Mouse (Mus musculus) heart, embryonic 14.5 days (tissue): ENCODE results near the gene Plk1. TPM values are rescaled to one million over a fixed set of nuclear protein-coding genes. Genes with fewer than 3 reads are reported as not detected.
A peak's percentile ranks its signal among the peaks of the same experiment; 100 is the strongest.

ENCODE experiments used
- ATAC-seq: fragments of 200-750 bp; cut with Nextera tagmentation; 2 replicates; pipeline ENCODE4 v1.8.0; 2017; ENCODE audit warnings: low read depth, moderate TSS enrichment; ENCODE audit not compliant: insufficient number of reproducible peaks, insufficient read depth, low FRiP score
- H3K27ac ChIP-seq, 2 experiments: fragments of 200-500 bp in 1 of 2; fragments of 300-500 bp in 1 of 2; sonication (generic) in 1 of 2; replicated peaks in 1 of 2; 2 replicates each; pipeline ENCODE4 v1.5.1; 2012 to 2014; ENCODE audit warnings: low read depth in 2 of 2, low read length in 2 of 2, control low read depth in 1 of 2, mild to moderate bottlenecking in 1 of 2, mixed read lengths in 1 of 2; ENCODE audit not compliant: control insufficient read depth in 1 of 2, insufficient read depth in 1 of 2
- H3K27me3 ChIP-seq: fragments of 300-500 bp; sonication (generic); 2 replicates; pipeline ENCODE4 v1.6.1; 2014; ENCODE audit warnings: mild to moderate bottlenecking, low read length, control low read depth; ENCODE audit not compliant: control insufficient read depth, insufficient read depth
- H3K36me3 ChIP-seq: fragments of 300-500 bp; sonication (generic); 2 replicates; pipeline ENCODE4 v1.6.1; 2014; ENCODE audit warnings: mild to moderate bottlenecking, control low read depth, low read length, mixed read lengths; ENCODE audit not compliant: control insufficient read depth, insufficient read depth
- H3K4me1 ChIP-seq, 2 experiments: fragments of 200-500 bp in 1 of 2; fragments of 300-500 bp in 1 of 2; sonication (generic) in 1 of 2; 2 replicates each; pipeline ENCODE4 v1.6.1; 2012 to 2014; ENCODE audit warnings: low read length in 2 of 2, control low read depth in 1 of 2, mixed read lengths in 1 of 2; ENCODE audit not compliant: control insufficient read depth in 2 of 2, insufficient read depth in 2 of 2
- H3K4me2 ChIP-seq: fragments of 300-500 bp; sonication (generic); 2 replicates; pipeline ENCODE4 v1.6.1; 2014; ENCODE audit warnings: mild to moderate bottlenecking, low read length
- H3K4me3 ChIP-seq, 2 experiments: fragments of 200-500 bp in 1 of 2; fragments of 300-500 bp in 1 of 2; sonication (generic) in 1 of 2; 2 replicates each; pipeline ENCODE4 v1.5.1; 2012 to 2014; ENCODE audit warnings: low read length in 2 of 2, mild to moderate bottlenecking in 2 of 2, control low read depth in 1 of 2, low read depth in 1 of 2, moderate library complexity in 1 of 2; ENCODE audit not compliant: control insufficient read depth in 1 of 2, insufficient read depth in 1 of 2
- H3K9ac ChIP-seq: fragments of 300-500 bp; sonication (generic); 2 replicates; pipeline ENCODE4 v1.6.1; 2014; ENCODE audit warnings: mild to moderate bottlenecking, low read length
- H3K9me3 ChIP-seq: fragments of 300-500 bp; sonication (generic); 2 replicates; pipeline ENCODE4 v1.6.1; 2016; ENCODE audit warnings: low read length, control low read depth; ENCODE audit not compliant: control insufficient read depth
- WGBS: fragments of 180-500 bp; shearing (Covaris S2); extraction: QIAGEN DNeasy Blood & Tissue Kit; methylation state at CpG from one replicate; pipeline ENCODE4 v1.1.7; 2014; 5-methylcytosine and 5-hydroxymethylcytosine counted together
- polyA plus RNA-seq: library from polyadenylated mRNA; unstranded; fragments of >200 nt; fragmentation: Nextera tagmentation; extraction: Ambion mirVana; gene quantifications from 2 replicates; pipeline ENCODE4 v1.2.1, GENCODE M21; 2014

Plk1 gene
- polyA plus RNA-seq, 1 experiment from 2014 or later: 64.1 TPM

- 0 out of 2 replicates have a peak, but pooled peaks cover 4% of the 10 kb centered on the region for H3K9me3 ChIP-seq
- no peaks in the 10 kb centered on the region for H3K36me3 ChIP-seq
- no peaks in the 10 kb centered on the region for H3K27me3 ChIP-seq
- no peak overlapping the region for H3K4me2 ChIP-seq
- H3K4me3 ChIP-seq: no peak overlapping the region
- no peak for ATAC-seq
- H3K4me1 ChIP-seq: no peaks in the 10 kb centered on the region
- H3K27ac ChIP-seq: no peak overlapping the region
- H3K9ac ChIP-seq: no peak overlapping the region
Observed at GRCm38 (mm10) chr7:122193919-122194318, 34.7 kb downstream of the Plk1 start.

DNA sequence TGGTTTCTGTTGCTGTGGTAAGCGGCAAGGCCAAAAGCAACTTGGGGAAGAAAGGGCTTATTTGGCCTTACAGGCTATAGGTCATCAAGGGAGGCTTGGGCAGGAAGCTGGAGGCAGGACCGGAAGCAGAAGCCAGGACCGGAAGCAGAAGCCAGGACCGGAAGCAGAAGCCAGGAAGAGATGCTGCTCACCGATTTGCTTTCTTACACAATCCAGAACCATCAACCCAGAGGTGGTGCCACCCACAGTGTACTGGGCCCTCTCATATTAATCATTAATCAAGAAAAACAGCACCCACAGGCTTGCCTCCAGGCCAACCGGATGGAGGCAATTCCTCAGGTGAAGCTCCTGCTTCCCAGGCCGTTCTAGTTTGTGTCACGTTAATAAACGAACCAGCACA is 37.5 kb downstream of the Plk1 start:
- Histone ChIP-seq H3K36me3 (no peaks in the 10 kb centered on the region), H3K9ac (no peak overlapping the region), H3K9me3 (0 out of 2 replicates have a peak, but pooled peaks cover 4% of the 10 kb centered on the region), H3K4me2 (no peak overlapping the region), H3K27ac (no peak overlapping the region), H3K27me3 (no peaks in the 10 kb centered on the region), H3K4me1 (no peaks in the 10 kb centered on the region; a peak in 1 of 4 replicates), H3K4me3 (no peak overlapping the region)
- WGBS: 75% methylated on average over 9 of the region's 9 CpGs
- no peak for ATAC-seq

DNA sequence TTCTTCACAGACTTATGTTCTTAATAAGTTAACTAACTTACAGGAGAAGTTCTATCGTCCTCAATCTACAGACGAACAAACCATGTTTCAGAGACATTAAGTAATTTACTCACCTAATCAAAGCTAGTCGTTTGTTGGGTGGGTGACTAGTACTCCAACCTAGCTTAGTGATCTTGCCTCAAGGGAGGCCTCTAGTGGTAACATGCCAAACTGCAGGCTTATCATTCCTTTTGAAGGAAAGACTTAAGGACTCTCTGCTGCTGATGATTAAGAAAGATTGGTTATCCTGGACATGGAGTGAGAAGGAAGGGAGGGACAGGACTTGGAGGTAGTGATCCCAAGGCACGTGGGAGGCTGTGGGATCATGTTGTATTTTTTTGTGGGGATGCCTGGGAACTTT is 38.1 kb downstream of the Plk1 start:
- no peak for ATAC-seq
- H3K36me3 ChIP-seq: no peaks in the 10 kb centered on the region
- no peak overlapping the region for H3K4me2 ChIP-seq
- no peak overlapping the region for H3K9ac ChIP-seq
- H3K4me3 ChIP-seq: no peak overlapping the region
- no peaks in the 10 kb centered on the region for H3K27me3 ChIP-seq
- 35% methylated on average over 4 of the region's 4 CpGs for WGBS
- H3K9me3 ChIP-seq: 0 out of 2 replicates have a peak, but pooled peaks cover 4% of the 10 kb centered on the region
- no peak overlapping the region for H3K27ac ChIP-seq
- H3K4me1 ChIP-seq: no peaks in the 10 kb centered on the region; a peak in 1 of 4 replicates

GRCm38 (mm10) chr7:122199296-122199695 is 40.1 kb downstream of the Plk1 start:
- Histone ChIP-seq H3K4me2 (no peak overlapping the region), H3K4me1 (no peaks in the 10 kb centered on the region; a peak in 2 of 4 replicates)
- ATAC-seq: no peak

DNA sequence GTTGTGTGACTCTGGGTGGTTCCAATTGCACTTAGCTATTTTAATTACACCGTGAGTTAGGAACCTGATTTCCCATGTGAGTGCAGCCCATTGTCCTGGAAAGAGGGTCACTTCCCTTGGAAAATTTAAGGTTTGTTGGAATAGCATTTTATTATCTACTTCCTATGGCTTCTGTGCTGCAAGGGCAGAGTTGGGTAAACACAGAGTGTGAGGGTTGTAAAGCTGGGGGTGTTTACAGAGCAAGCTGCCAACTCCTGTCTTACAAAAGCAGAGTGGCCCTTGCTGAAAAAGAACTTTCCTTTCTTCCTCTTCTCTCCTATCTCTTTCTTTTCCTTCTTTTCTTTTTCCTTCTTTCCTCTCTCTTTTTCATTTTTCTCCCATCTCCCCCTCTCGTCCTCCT is 44.7 kb downstream of the Plk1 start:
- Histone ChIP-seq H3K4me1 (peaks cover 0 to 2% of the 10 kb centered on the region in 2 experiments; a peak in 2 of 4 replicates), H3K27me3 (no peaks in the 10 kb centered on the region), H3K4me2 (no peak overlapping the region), H3K4me3 (no peak overlapping the region), H3K36me3 (no peaks in the 10 kb centered on the region), H3K9me3 (no peaks in the 10 kb centered on the region), H3K27ac (peak overlapping the region; percentile 57 to 81; a peak in 3 of 4 replicates), H3K9ac (no peak overlapping the region)
- ATAC-seq: no peak
- 45% methylated on average over 2 of the region's 2 CpGs for WGBS

More at GRCm38 (mm10) chr7:122199296-122199695, 40.1 kb downstream of the Plk1 start:
- WGBS: 19% methylated on average over 5 of the region's 5 CpGs
- Histone ChIP-seq H3K27ac (no peak overlapping the region), H3K9ac (no peak overlapping the region), H3K4me3 (no peak overlapping the region), H3K9me3 (no peaks in the 10 kb centered on the region), H3K36me3 (no peaks in the 10 kb centered on the region), H3K27me3 (no peaks in the 10 kb centered on the region)

- ATAC-seq: no peak
- Histone ChIP-seq H3K9ac (no peak overlapping the region), H3K36me3 (no peaks in the 10 kb centered on the region), H3K27me3 (no peaks in the 10 kb centered on the region), H3K4me2 (no peak overlapping the region), H3K4me3 (no peak overlapping the region), H3K9me3 (no peaks in the 10 kb centered on the region), H3K4me1 (peaks cover 0 to 2% of the 10 kb centered on the region in 2 experiments; a peak in 1 of 4 replicates), H3K27ac (no peak overlapping the region)
- WGBS: 63% methylated on average over 2 of the region's 2 CpGs
Observed at GRCm38 (mm10) chr7:122206121-122206520, 46.9 kb downstream of the Plk1 start.

- Histone ChIP-seq H3K27me3 (no peaks in the 10 kb centered on the region), H3K4me2 (no peak overlapping the region), H3K27ac (no peak overlapping the region), H3K9me3 (no peaks in the 10 kb centered on the region), H3K4me1 (peaks cover 0 to 2% of the 10 kb centered on the region in 2 experiments; a peak in 1 of 4 replicates), H3K9ac (no peak overlapping the region), H3K36me3 (no peaks in the 10 kb centered on the region), H3K4me3 (no peak overlapping the region)
- ATAC-seq: no peak
- WGBS: 53% methylated on average over 7 of the region's 7 CpGs
Observed at GRCm38 (mm10) chr7:122208276-122209021, 49.2 kb downstream of the Plk1 start.
